Comparison of ENCODE assay signal across 8 mouse cellular contexts in genomic region chr11:101200986-101201385, GRCm38 (mm10). TPM values are rescaled to one million over a fixed set of nuclear protein-coding genes. Genes with fewer than 3 reads are reported as not detected.
DNase-seq lines count a peak whose midpoint lies in the region; ATAC-seq and TF ChIP-seq lines count a peak whose summit lies in the region.

No protein-coding gene starts in this region.

- intact Hi-C loops in gastrocnemius, adult 2 months (cut with DNase I): no loop called here
- intact Hi-C loops in gastrocnemius, postnatal 14 days (cut with DNase I; ENCODE audit: low total_unique reads): no loop called here

- no peak overlapping the region for H3K9ac ChIP-seq in forebrain, postnatal 0 days

- H3K9me3 ChIP-seq in forebrain, postnatal 0 days (ENCODE audit: low read length): no peaks in the 10 kb centered on the region

- H3K27ac ChIP-seq in gastrocnemius, adult 2 months: no peak overlapping the region
- 0 out of 2 replicates have a peak overlapping the region, but pooled peaks have one; percentile 22 for H3K27ac ChIP-seq in forebrain, postnatal 0 days (ENCODE audit: low read depth, low read length)

- DNase-seq in gastrocnemius, adult 2 months: no peak
- DNase-seq in gastrocnemius, postnatal 14 days: no peak
- peak; percentile 69 for DNase-seq in CD4-positive helper T cell, adult 2 months (ENCODE audit: low read depth, low spot score)
- DNase-seq in forebrain, postnatal 0 days: peak; percentile 69
- DNase-seq in layer of hippocampus, postnatal 25 days (ENCODE audit: extremely low spot score in 1 of 2, low spot score in 1 of 2): no peak
- no peak for DNase-seq in layer of hippocampus, adult 8-10 months (ENCODE audit: low spot score in 2 of 2)

- H3K27me3 ChIP-seq in forebrain, postnatal 0 days (ENCODE audit: insufficient read depth, low read length): no peaks in the 10 kb centered on the region

- H3K4me1 ChIP-seq in forebrain, postnatal 0 days (ENCODE audit: insufficient read depth): no peaks in the 10 kb centered on the region

- H3K36me3 ChIP-seq in forebrain, postnatal 0 days (ENCODE audit: insufficient read depth): peaks cover 66% of the 10 kb centered on the region

- peak; percentile 61; the same call in 1 of the 2 replicates for ATAC-seq in cerebellum, adult (ENCODE audit: insufficient number of reproducible peaks, low FRiP score, low TSS enrichment)
- peak; percentile 74 for ATAC-seq in forebrain, postnatal 0 days
- ATAC-seq in megakaryocyte progenitor cell, adult 5-6 weeks (replicated peaks; ENCODE audit: poor library complexity): peak; percentile 93

- H3K4me3 ChIP-seq in gastrocnemius, adult 2 months: no peak overlapping the region
- no peak overlapping the region for H3K4me3 ChIP-seq in forebrain, postnatal 0 days (ENCODE audit: low read depth, low read length)

- no peak overlapping the region for H3K4me2 ChIP-seq in forebrain, postnatal 0 days (ENCODE audit: low read depth)

- TF ChIP-seq CTCF in gastrocnemius, adult 2 months (IDR thresholded peaks at IDR 0.05): peak; percentile 80
- TF ChIP-seq CTCF in forebrain, postnatal 0 days (IDR thresholded peaks at IDR 0.05; ENCODE audit: low read depth): peak; percentile 85

- WGBS in forebrain, postnatal 0 days: 14% methylated on average over 7 of the region's 7 CpGs

RNA-seq across cellular contexts. Expression of gene Ezh1, which starts 25.3 kb away (rescaled TPM):
- total RNA-seq in gastrocnemius, adult 2 months (2021): 10 to 100 TPM; 25.9 to 26.3 TPM
- total RNA-seq in gastrocnemius, postnatal 14 days (2021): 10 to 100 TPM; 13.5 to 18.1 TPM
- 25.6 and 27.7 TPM in 2 replicates for total RNA-seq in forebrain, postnatal 0 days (2014; rRNA removed)
- polyA plus RNA-seq in forebrain, postnatal 0 days (2015; fragmentation: Nextera tagmentation; extraction: Ambion mirVana): 18.8 and 22.5 TPM in 2 replicates
- 13.8 and 15.8 TPM in 2 replicates for total RNA-seq in megakaryocyte progenitor cell, adult 5-6 weeks (2015)
- total RNA-seq in megakaryocyte progenitor cell, adult 5-6 weeks (2017): 13.2 and 15.8 TPM in 2 replicates
- total RNA-seq in layer of hippocampus, postnatal 25 days (2021): 10 to 100 TPM; 57.1 to 62.1 TPM
- 10 to 100 TPM; 63.5 to 88.1 (median 77.5) TPM for total RNA-seq in layer of hippocampus, adult 8-10 months (2022)

RNA-seq across cellular contexts. Expression of gene Ccr10, which starts 25.7 kb away (rescaled TPM):
- not detected for total RNA-seq in gastrocnemius, adult 2 months (2021)
- total RNA-seq in gastrocnemius, postnatal 14 days (2021): under 1 TPM in 1 of 2 experiments, not detected in 1; 0.12 TPM
- 0.23 and 0.52 TPM in 2 replicates for total RNA-seq in forebrain, postnatal 0 days (2014; rRNA removed)
- 0.15 and 0.24 TPM in 2 replicates for polyA plus RNA-seq in forebrain, postnatal 0 days (2015; fragmentation: Nextera tagmentation; extraction: Ambion mirVana)
- not detected in 2 replicates for total RNA-seq in megakaryocyte progenitor cell, adult 5-6 weeks (2015)
- total RNA-seq in megakaryocyte progenitor cell, adult 5-6 weeks (2017): 0.41 TPM in 1 of 2 replicates, not detected in the other
- under 1 TPM; 0.21 to 0.25 TPM for total RNA-seq in layer of hippocampus, postnatal 25 days (2021)
- under 1 TPM; 0.31 to 0.50 (median 0.35) TPM for total RNA-seq in layer of hippocampus, adult 8-10 months (2022)

RNA-seq across cellular contexts. Expression of gene Plekhh3, which starts 29.8 kb away (rescaled TPM):
- 10 to 100 TPM; 20.7 to 35.3 TPM for total RNA-seq in gastrocnemius, adult 2 months (2021)
- 10 to 100 TPM; 22.0 to 26.9 TPM for total RNA-seq in gastrocnemius, postnatal 14 days (2021)
- total RNA-seq in forebrain, postnatal 0 days (2014; rRNA removed): 9.2 and 10.2 TPM in 2 replicates
- 4.9 and 5.3 TPM in 2 replicates for polyA plus RNA-seq in forebrain, postnatal 0 days (2015; fragmentation: Nextera tagmentation; extraction: Ambion mirVana)
- total RNA-seq in megakaryocyte progenitor cell, adult 5-6 weeks (2015): 0.66 TPM in 1 of 2 replicates, not detected in the other
- 0.14 and 1.0 TPM in 2 replicates for total RNA-seq in megakaryocyte progenitor cell, adult 5-6 weeks (2017)
- total RNA-seq in layer of hippocampus, postnatal 25 days (2021): 10 to 100 TPM; 13.2 to 14.3 TPM
- 10 to 100 TPM; 13.6 to 16.9 (median 15.6) TPM for total RNA-seq in layer of hippocampus, adult 8-10 months (2022)

RNA-seq across cellular contexts. Expression of gene Cntnap1, which starts 30.7 kb away (rescaled TPM):
- total RNA-seq in gastrocnemius, adult 2 months (2021): 1 to 10 TPM; 1.2 to 1.6 TPM
- 1 to 10 TPM; 1.8 to 2.4 TPM for total RNA-seq in gastrocnemius, postnatal 14 days (2021)
- 3.0 and 3.5 TPM in 2 replicates for total RNA-seq in forebrain, postnatal 0 days (2014; rRNA removed)
- 0.35 and 1.1 TPM in 2 replicates for polyA plus RNA-seq in forebrain, postnatal 0 days (2015; fragmentation: Nextera tagmentation; extraction: Ambion mirVana)
- total RNA-seq in megakaryocyte progenitor cell, adult 5-6 weeks (2015): 0.51 and 0.77 TPM in 2 replicates
- total RNA-seq in megakaryocyte progenitor cell, adult 5-6 weeks (2017): 0.34 and 0.87 TPM in 2 replicates
- total RNA-seq in layer of hippocampus, postnatal 25 days (2021): 100 to 1,000 TPM; 158 to 169 TPM
- 100 to 1,000 TPM; 157 to 185 (median 168) TPM for total RNA-seq in layer of hippocampus, adult 8-10 months (2022)

RNA-seq across cellular contexts. Expression of gene Ramp2, which starts 44.8 kb away (rescaled TPM):
- 10 to 100 TPM; 34.8 to 37.0 TPM for total RNA-seq in gastrocnemius, adult 2 months (2021)
- 10 to 100 TPM; 69.8 to 97.1 TPM for total RNA-seq in gastrocnemius, postnatal 14 days (2021)
- 42.9 and 46.0 TPM in 2 replicates for total RNA-seq in forebrain, postnatal 0 days (2014; rRNA removed)
- 93.4 and 102 TPM in 2 replicates for polyA plus RNA-seq in forebrain, postnatal 0 days (2015; fragmentation: Nextera tagmentation; extraction: Ambion mirVana)
- 0.88 TPM in 1 of 2 replicates, not detected in the other for total RNA-seq in megakaryocyte progenitor cell, adult 5-6 weeks (2015)
- total RNA-seq in megakaryocyte progenitor cell, adult 5-6 weeks (2017): 1.9 TPM in 1 of 2 replicates, not detected in the other
- total RNA-seq in layer of hippocampus, postnatal 25 days (2021): 10 to 100 TPM; 50.2 to 72.5 TPM
- 10 to 100 TPM; 54.2 to 66.0 (median 64.6) TPM for total RNA-seq in layer of hippocampus, adult 8-10 months (2022)

Comparison
In these comparisons a context has a peak if more than half of its experiments do, and no peak if none do; other contexts are left out.
1. DNase-seq: peak in CD4-positive helper T cell, adult 2 months (single experiment) and forebrain, postnatal 0 days (single experiment); none in gastrocnemius, adult 2 months (single experiment), gastrocnemius, postnatal 14 days (single experiment), layer of hippocampus, postnatal 25 days (0 of 2) and layer of hippocampus, adult 8-10 months (0 of 2).
2. Peak in every context shown above with its lines, with median percentiles within 50 percentile points of each other: ATAC-seq.